Mouse (Mus musculus) heart, embryonic 16.5 days (tissue): ENCODE data around the gene Phykpl. TPM values are rescaled to one million over a fixed set of nuclear protein-coding genes. Genes with fewer than 3 reads are reported as not detected.
A peak's percentile ranks its signal among the peaks of the same experiment; 100 is the strongest.

ENCODE experiments used
- ATAC-seq: fragments of 200-750 bp; cut with Nextera tagmentation; replicated peaks from 2 replicates; pipeline ENCODE4 v1.8.0; 2017; ENCODE audit warnings: moderate number of reproducible peaks; ENCODE audit not compliant: insufficient read depth, low FRiP score; ENCODE audit errors: extremely low read depth
- H3K27ac ChIP-seq: fragments of 300-500 bp; sonication (generic); 2 replicates; pipeline ENCODE4 v1.5.1; 2014; ENCODE audit warnings: mild to moderate bottlenecking, low read length, control low read depth, moderate library complexity
- H3K27me3 ChIP-seq: fragments of 300-500 bp; sonication (generic); 2 replicates; pipeline ENCODE4 v1.6.1; 2014; ENCODE audit warnings: low read length, mixed read lengths; ENCODE audit not compliant: control insufficient read depth, insufficient read depth
- H3K36me3 ChIP-seq: fragments of 300-500 bp; sonication (generic); 2 replicates; pipeline ENCODE4 v1.6.1; 2014; ENCODE audit not compliant: control insufficient read depth, insufficient read depth
- H3K4me1 ChIP-seq: fragments of 300-500 bp; sonication (generic); 2 replicates; pipeline ENCODE4 v1.6.1; 2014; ENCODE audit warnings: low read length, mixed read lengths; ENCODE audit not compliant: control insufficient read depth, insufficient read depth
- H3K4me2 ChIP-seq: fragments of 300-500 bp; sonication (generic); 2 replicates; pipeline ENCODE4 v1.6.1; 2014; ENCODE audit warnings: low read depth, mild to moderate bottlenecking, control low read depth, low read length
- H3K4me3 ChIP-seq: fragments of 300-500 bp; sonication (generic); 2 replicates; pipeline ENCODE4 v1.5.1; 2014; ENCODE audit warnings: mild to moderate bottlenecking, control low read depth, low read length
- H3K9ac ChIP-seq: fragments of 300-500 bp; sonication (generic); 2 replicates; pipeline ENCODE4 v1.6.1; 2014; ENCODE audit warnings: low read length, control low read depth
- H3K9me3 ChIP-seq: fragments of 300-500 bp; sonication (generic); replicated peaks from 2 replicates; pipeline ENCODE4 v1.6.1; 2016; ENCODE audit warnings: low read length; ENCODE audit not compliant: control insufficient read depth
- WGBS: fragments of 180-500 bp; shearing (Covaris S2); extraction: QIAGEN DNeasy Blood & Tissue Kit; methylation state at CpG from one replicate; pipeline ENCODE4 v1.1.7; 2014; 5-methylcytosine and 5-hydroxymethylcytosine counted together
- polyA plus RNA-seq: library from polyadenylated mRNA; unstranded; fragments of >200 nt; fragmentation: Nextera tagmentation; extraction: Ambion mirVana; gene quantifications from 2 replicates; pipeline ENCODE4 v1.2.1, GENCODE M21; 2015

The Phykpl gene
- polyA plus RNA-seq, 1 experiment from 2014 or later: 15.0 TPM

- no peak overlapping the region for H3K4me3 ChIP-seq
- peaks cover 3% of the 10 kb centered on the region; the same call in 1 of the 2 replicates for H3K4me1 ChIP-seq
- H3K27ac ChIP-seq: no peak overlapping the region
- ATAC-seq: no peak
- H3K36me3 ChIP-seq: peaks cover 77% of the 10 kb centered on the region
- 86% methylated on average over 7 of the region's 7 CpGs for WGBS
- H3K9me3 ChIP-seq: no peaks in the 10 kb centered on the region
- no peak overlapping the region for H3K9ac ChIP-seq
- no peaks in the 10 kb centered on the region for H3K27me3 ChIP-seq
- no peak overlapping the region for H3K4me2 ChIP-seq
These were observed 7.4 kb downstream of the Phykpl start for GRCm38 (mm10) chr11:51591915-51592314.

- no peak overlapping the region for H3K27ac ChIP-seq
- H3K4me2 ChIP-seq: no peak overlapping the region
- WGBS: 83% methylated on average over 4 of the region's 4 CpGs
- H3K9me3 ChIP-seq: no peaks in the 10 kb centered on the region
- ATAC-seq: no peak
- no peak overlapping the region for H3K9ac ChIP-seq
- H3K36me3 ChIP-seq: peaks cover 76% of the 10 kb centered on the region
- no peaks in the 10 kb centered on the region for H3K27me3 ChIP-seq
- H3K4me1 ChIP-seq: peaks cover 3% of the 10 kb centered on the region; the same call in 1 of the 2 replicates
- no peak overlapping the region for H3K4me3 ChIP-seq
These were observed 8.8 kb downstream of the Phykpl start for GRCm38 (mm10) chr11:51593368-51593767.

GRCm38 (mm10) chr11:51593849-51594248 is 9.3 kb downstream of the Phykpl start:
- no peak overlapping the region for H3K9ac ChIP-seq
- WGBS: 88% methylated on average over 6 of the region's 6 CpGs
- no peaks in the 10 kb centered on the region for H3K9me3 ChIP-seq
- no peak overlapping the region for H3K4me2 ChIP-seq
- H3K4me3 ChIP-seq: no peak overlapping the region
- ATAC-seq: no peak
- no peaks in the 10 kb centered on the region for H3K27me3 ChIP-seq
- no peak overlapping the region for H3K27ac ChIP-seq
- H3K36me3 ChIP-seq: peaks cover 77% of the 10 kb centered on the region
- peaks cover 3% of the 10 kb centered on the region; the same call in 1 of the 2 replicates for H3K4me1 ChIP-seq

- Histone ChIP-seq H3K27me3 (no peaks in the 10 kb centered on the region), H3K4me2 (no peak overlapping the region), H3K9ac (no peak overlapping the region), H3K4me3 (no peak overlapping the region), H3K9me3 (no peaks in the 10 kb centered on the region), H3K27ac (no peak overlapping the region), H3K4me1 (peaks cover 3% of the 10 kb centered on the region; the same call in 1 of the 2 replicates), H3K36me3 (peaks cover 77% of the 10 kb centered on the region)
- no peak for ATAC-seq
- 64% methylated on average over 3 of the region's 3 CpGs for WGBS
These were observed 10.3 kb downstream of the Phykpl start for GRCm38 (mm10) chr11:51594715-51595350.

GRCm38 (mm10) chr11:51595459-51596083 is 11.0 kb downstream of the Phykpl start:
- no peaks in the 10 kb centered on the region for H3K9me3 ChIP-seq
- 87% methylated on average over 1 of the region's 1 CpGs for WGBS
- no peak for ATAC-seq
- H3K27me3 ChIP-seq: no peaks in the 10 kb centered on the region
- no peak overlapping the region for H3K4me2 ChIP-seq
- H3K4me3 ChIP-seq: no peak overlapping the region
- peaks cover 3% of the 10 kb centered on the region; the same call in 1 of the 2 replicates for H3K4me1 ChIP-seq
- H3K9ac ChIP-seq: no peak overlapping the region
- H3K27ac ChIP-seq: no peak overlapping the region
- H3K36me3 ChIP-seq: peaks cover 80% of the 10 kb centered on the region

- Histone ChIP-seq H3K4me1 (no peaks in the 10 kb centered on the region), H3K27ac (no peak overlapping the region), H3K36me3 (peaks cover 85% of the 10 kb centered on the region), H3K9ac (no peak overlapping the region), H3K4me2 (no peak overlapping the region), H3K9me3 (no peaks in the 10 kb centered on the region), H3K4me3 (no peak overlapping the region), H3K27me3 (no peaks in the 10 kb centered on the region)
- 59% methylated on average over 2 of the region's 2 CpGs for WGBS
- no peak for ATAC-seq
These were observed 13.0 kb downstream of the Phykpl start for GRCm38 (mm10) chr11:51597553-51597952.

GRCm38 (mm10) chr11:51602253-51602652 is 17.7 kb downstream of the Phykpl start:
- Histone ChIP-seq H3K27me3 (no peaks in the 10 kb centered on the region), H3K9ac (no peak overlapping the region), H3K9me3 (no peaks in the 10 kb centered on the region), H3K4me3 (no peak overlapping the region), H3K36me3 (peaks cover 76% of the 10 kb centered on the region), H3K4me2 (no peak overlapping the region), H3K27ac (no peak overlapping the region), H3K4me1 (peaks cover 17% of the 10 kb centered on the region)
- no peak for ATAC-seq
- WGBS: 84% methylated on average over 3 of the region's 3 CpGs

GRCm38 (mm10) chr11:51605602-51606446 is 21.3 kb downstream of the Phykpl start:
- ATAC-seq: peak; percentile 80
- H3K36me3 ChIP-seq: peaks cover 43% of the 10 kb centered on the region
- WGBS: under 1% methylated on average over 81 of the region's 81 CpGs

More at GRCm38 (mm10) chr11:51605602-51606446, 21.3 kb downstream of the Phykpl start:
- H3K4me1 ChIP-seq: peaks cover 20% of the 10 kb centered on the region
- peak overlapping the region; percentile 96 for H3K4me2 ChIP-seq
- H3K4me3 ChIP-seq: peak overlapping the region; percentile 94
- no peaks in the 10 kb centered on the region for H3K9me3 ChIP-seq
- peak overlapping the region; percentile 96 for H3K27ac ChIP-seq
- peak overlapping the region; percentile 99 for H3K9ac ChIP-seq
- H3K27me3 ChIP-seq: no peaks in the 10 kb centered on the region
